Mouse (Mus musculus) lung, embryonic 14.5 days (tissue): ENCODE results near the gene Tmed4. TPM values are rescaled to one million over a fixed set of nuclear protein-coding genes. Genes with fewer than 3 reads are reported as not detected.

Experiments
- ATAC-seq: fragments of 200-750 bp; cut with Nextera tagmentation; 2 replicates; pipeline ENCODE4 v1.8.0; 2017; ENCODE audit warnings: mild to moderate bottlenecking, moderate TSS enrichment, moderate library complexity; ENCODE audit not compliant: insufficient read depth
- DNase-seq: peaks from one replicate; pipeline ENCODE4 v3.0.0-alpha.2; 2015
- H3K27ac ChIP-seq: fragments of 300-500 bp; sonication (generic); 2 replicates; pipeline ENCODE4 v1.5.1; 2014; ENCODE audit warnings: low read depth, mild to moderate bottlenecking, moderate library complexity
- H3K27me3 ChIP-seq: fragments of 300-500 bp; sonication (generic); 2 replicates; pipeline ENCODE4 v1.6.1; 2014; ENCODE audit warnings: low read length, control low read depth; ENCODE audit not compliant: insufficient read depth
- H3K36me3 ChIP-seq: fragments of 300-500 bp; sonication (generic); 2 replicates; pipeline ENCODE4 v1.6.1; 2014; ENCODE audit warnings: control low read depth; ENCODE audit not compliant: insufficient read depth
- H3K4me1 ChIP-seq: fragments of 300-500 bp; sonication (generic); 2 replicates; pipeline ENCODE4 v1.6.1; 2014; ENCODE audit warnings: antibody characterized with exemption, control low read depth; ENCODE audit not compliant: insufficient read depth
- H3K4me2 ChIP-seq: fragments of 300-500 bp; sonication (generic); 2 replicates; pipeline ENCODE4 v1.6.1; 2014; ENCODE audit warnings: mild to moderate bottlenecking
- H3K4me3 ChIP-seq: fragments of 300-500 bp; sonication (generic); 2 replicates; pipeline ENCODE4 v1.5.1; 2014; ENCODE audit warnings: low read depth, low read length
- H3K9ac ChIP-seq: fragments of 300-500 bp; sonication (generic); 2 replicates; pipeline ENCODE4 v1.6.1; 2014
- H3K9me3 ChIP-seq: fragments of 300-500 bp; sonication (generic); 2 replicates; pipeline ENCODE4 v1.6.1; 2016; ENCODE audit warnings: low read depth, low read length, control low read depth
- CTCF ChIP-seq: IDR thresholded peaks from 2 replicates; pipeline ENCODE4 v1.5.1; 2016; ENCODE audit warnings: antibody characterized with exemption, low read depth
- WGBS: fragments of 180-500 bp; shearing (Covaris S2); extraction: QIAGEN DNeasy Blood & Tissue Kit; methylation state at CpG from one replicate; pipeline ENCODE4 v1.1.7; 2014; 5-methylcytosine and 5-hydroxymethylcytosine counted together
- polyA plus RNA-seq: library from polyadenylated mRNA; unstranded; fragments of >200 nt; fragmentation: Nextera tagmentation; extraction: Ambion mirVana; gene quantifications from 2 replicates; pipeline ENCODE4 v1.2.1, GENCODE M21; 2014

Tmed4 gene
- polyA plus RNA-seq, 1 experiment from 2014 or later = 79.2 TPM

DNA sequence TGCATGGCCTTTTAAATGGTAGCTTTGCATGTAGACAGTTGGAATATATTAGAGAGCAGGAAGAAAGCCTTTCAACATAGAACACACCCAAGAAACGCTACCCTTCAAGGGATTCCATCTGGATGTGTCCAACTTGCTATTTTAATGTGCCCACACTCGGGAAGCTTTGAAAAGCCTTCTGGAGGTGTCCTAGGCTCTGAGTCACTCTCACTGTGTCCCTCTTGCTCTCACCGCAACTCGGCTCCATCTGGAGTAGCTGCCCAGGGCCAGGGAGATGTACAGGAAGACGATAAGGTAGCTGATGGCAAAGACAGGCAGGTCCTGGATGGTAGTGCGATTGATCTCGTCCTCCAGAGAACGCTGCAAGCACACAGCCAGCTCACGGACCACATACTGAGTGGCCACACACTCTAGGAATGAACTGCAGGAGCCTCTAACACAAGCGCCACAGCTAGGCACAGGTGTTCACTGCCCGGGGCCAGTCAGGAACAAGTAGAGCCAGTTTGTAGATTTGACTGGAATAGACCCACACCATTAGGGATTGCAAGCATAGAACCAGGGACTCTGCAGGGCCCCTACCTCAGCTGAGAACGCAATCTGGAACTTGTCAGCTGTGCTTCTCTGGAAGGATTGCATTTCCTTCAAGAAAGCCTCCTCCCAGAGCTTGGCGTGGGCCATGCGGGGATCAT lies 50.0 kb downstream of the Tmed4 start:
- Histone ChIP-seq H3K27me3 (no peaks in the 10 kb centered on the region), H3K9ac (no peak overlapping the region), H3K4me1 (no peaks in the 10 kb centered on the region), H3K4me2 (no peak overlapping the region), H3K36me3 (no peaks in the 10 kb centered on the region), H3K4me3 (no peak overlapping the region), H3K9me3 (no peaks in the 10 kb centered on the region), H3K27ac (no peak overlapping the region)
- DNase-seq (no peak), ATAC-seq (no peak)
- TF ChIP-seq CTCF = no peak
- 76% methylated on average over 14 of the region's 14 CpGs for WGBS

DNA sequence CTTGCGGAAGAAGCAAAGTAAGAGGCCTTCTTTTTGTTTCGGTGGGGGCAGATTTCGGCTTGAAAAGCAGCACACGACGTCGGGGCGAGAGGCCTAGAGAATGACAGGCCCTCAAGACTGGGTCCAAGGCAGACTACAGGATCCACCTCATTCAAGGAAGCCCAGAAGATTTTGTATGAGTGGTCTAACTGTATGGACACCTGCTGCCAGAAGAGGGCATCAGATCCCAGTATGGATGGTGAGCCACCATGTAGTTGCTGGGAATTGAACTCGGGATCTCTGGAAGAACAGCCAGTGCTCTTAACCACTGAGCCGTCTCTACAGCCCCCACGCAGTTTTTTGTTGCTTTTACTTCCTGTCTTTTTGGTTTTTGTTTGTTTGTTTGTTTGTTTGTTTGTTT lies 52.5 kb downstream of the Tmed4 start:
- H3K4me1 ChIP-seq = no peaks in the 10 kb centered on the region
- no peaks in the 10 kb centered on the region for H3K9me3 ChIP-seq
- H3K27me3 ChIP-seq = no peaks in the 10 kb centered on the region
- no peak overlapping the region for H3K4me2 ChIP-seq
- no peak overlapping the region for H3K9ac ChIP-seq
- no peak for ATAC-seq
- WGBS = 93% methylated on average over 10 of the region's 10 CpGs
- no peak overlapping the region for H3K27ac ChIP-seq
- no peak for TF ChIP-seq CTCF
- H3K36me3 ChIP-seq = no peaks in the 10 kb centered on the region
- no peak for DNase-seq
- H3K4me3 ChIP-seq = no peak overlapping the region

Other genes with a start within 250 kb of the Tmed4 start
- gene Camk2b, start 208.5 kb downstream of the Tmed4 start, polyA plus RNA-seq = 0.41 and 0.59 TPM in 2 replicates
- 0.63 and 0.73 TPM in 2 replicates for gene A730071L15Rik, start 74.8 kb downstream of the Tmed4 start, polyA plus RNA-seq
- gene Nudcd3, start 74.5 kb downstream of the Tmed4 start, polyA plus RNA-seq = 37.0 and 38.6 TPM in 2 replicates
- 0.04 TPM in 1 of 2 replicates, not detected in the other for gene Npc1l1, start 44.7 kb downstream of the Tmed4 start, polyA plus RNA-seq
- gene Ddx56, start 7.1 kb downstream of the Tmed4 start, polyA plus RNA-seq = 102 and 106 TPM in 2 replicates
- 105 TPM in 2 replicates for gene Ogdh, start 16.8 kb upstream of the Tmed4 start, polyA plus RNA-seq
- 11.8 and 12.9 TPM in 2 replicates for gene Zmiz2, start 114.2 kb upstream of the Tmed4 start, polyA plus RNA-seq
- 6,177 and 6,257 TPM in 2 replicates for gene Ppia, start 140.6 kb upstream of the Tmed4 start, polyA plus RNA-seq
- 562 and 581 TPM in 2 replicates for gene H2afv, start 169.6 kb upstream of the Tmed4 start, polyA plus RNA-seq
- gene Purb, start 201.0 kb upstream of the Tmed4 start, polyA plus RNA-seq = 25.9 and 27.9 TPM in 2 replicates
- gene Myo1g, start 246.1 kb upstream of the Tmed4 start, polyA plus RNA-seq = 1.2 and 2.1 TPM in 2 replicates